Mouse (Mus musculus): ENCODE data around the gene Lmntd1. TPM values are rescaled to one million over a fixed set of nuclear protein-coding genes. Genes with fewer than 3 reads are reported as not detected.

Gene Lmntd1
- 0.78 and 1.1 TPM in 2 replicates for total RNA-seq (2021)
- long read RNA-seq, experiment 1: 0 reads
- long read RNA-seq, experiment 2, partial matches to known transcripts: 0 of 1 reads
- long read RNA-seq, experiment 2, other reads (novel, unspliced or antisense): 1 of 1 reads

GRCm38 (mm10) chr6:145614219-145614618 lies at the start of gene Lmntd1:
TSS of gene Lmntd1 (minus strand) at chr6:145614319.
- no peak for DNase-seq

- no peak for DNase-seq
These were observed 46.8 kb upstream of the Lmntd1 start for GRCm38 (mm10) chr6:145660943-145661342.

- DNase-seq: no peak
These were observed 45.0 kb upstream of the Lmntd1 start for GRCm38 (mm10) chr6:145659116-145659515.

GRCm38 (mm10) chr6:145656740-145657591 lies 42.8 kb upstream of the Lmntd1 start:
- no peak for DNase-seq

GRCm38 (mm10) chr6:145655678-145656077 lies 41.6 kb upstream of the Lmntd1 start:
- DNase-seq: no peak

- no peak for DNase-seq
These were observed 40.1 kb upstream of the Lmntd1 start for GRCm38 (mm10) chr6:145654062-145654836.

- no peak for DNase-seq
These were observed 39.5 kb upstream of the Lmntd1 start for GRCm38 (mm10) chr6:145653626-145654025.

- no peak for DNase-seq
These were observed 38.9 kb upstream of the Lmntd1 start for GRCm38 (mm10) chr6:145652986-145653385.

GRCm38 (mm10) chr6:145651976-145652375 lies 37.9 kb upstream of the Lmntd1 start:
- DNase-seq: no peak

GRCm38 (mm10) chr6:145640971-145641506 lies 26.9 kb upstream of the Lmntd1 start:
- no peak for DNase-seq

GRCm38 (mm10) chr6:145638248-145638647 lies 24.1 kb upstream of the Lmntd1 start:
- peak; percentile 77 for DNase-seq

GRCm38 (mm10) chr6:145636682-145637081 lies 22.6 kb upstream of the Lmntd1 start:
- no peak for DNase-seq

- DNase-seq: no peak
These were observed 20.3 kb upstream of the Lmntd1 start for GRCm38 (mm10) chr6:145634454-145634853.

GRCm38 (mm10) chr6:145630269-145630668 lies 16.1 kb upstream of the Lmntd1 start:
- no peak for DNase-seq

GRCm38 (mm10) chr6:145623141-145623540 lies 9.0 kb upstream of the Lmntd1 start:
- DNase-seq: no peak

GRCm38 (mm10) chr6:145616402-145617229 lies 2.5 kb upstream of the Lmntd1 start:
- DNase-seq: no peak

GRCm38 (mm10) chr6:145615666-145616210 lies 1.6 kb upstream of the Lmntd1 start, which contains the start of gene Tuba3b:
TSS of gene Tuba3b (plus strand) at chr6:145615757.
- no peak for DNase-seq

- DNase-seq: no peak
These were observed 1.5 kb downstream of the Lmntd1 start for GRCm38 (mm10) chr6:145612611-145613010.

- no peak for DNase-seq
These were observed 3.2 kb downstream of the Lmntd1 start for GRCm38 (mm10) chr6:145610901-145611300.

- DNase-seq: no peak
These were observed 5.4 kb downstream of the Lmntd1 start for GRCm38 (mm10) chr6:145608693-145609092.

GRCm38 (mm10) chr6:145607746-145608145 lies 6.4 kb downstream of the Lmntd1 start:
- DNase-seq: peak; percentile 40

All from adrenal gland, postnatal 14 days (tissue).